Mouse (Mus musculus): Measurements from ENCODE around the gene Tgif1.

DNA sequence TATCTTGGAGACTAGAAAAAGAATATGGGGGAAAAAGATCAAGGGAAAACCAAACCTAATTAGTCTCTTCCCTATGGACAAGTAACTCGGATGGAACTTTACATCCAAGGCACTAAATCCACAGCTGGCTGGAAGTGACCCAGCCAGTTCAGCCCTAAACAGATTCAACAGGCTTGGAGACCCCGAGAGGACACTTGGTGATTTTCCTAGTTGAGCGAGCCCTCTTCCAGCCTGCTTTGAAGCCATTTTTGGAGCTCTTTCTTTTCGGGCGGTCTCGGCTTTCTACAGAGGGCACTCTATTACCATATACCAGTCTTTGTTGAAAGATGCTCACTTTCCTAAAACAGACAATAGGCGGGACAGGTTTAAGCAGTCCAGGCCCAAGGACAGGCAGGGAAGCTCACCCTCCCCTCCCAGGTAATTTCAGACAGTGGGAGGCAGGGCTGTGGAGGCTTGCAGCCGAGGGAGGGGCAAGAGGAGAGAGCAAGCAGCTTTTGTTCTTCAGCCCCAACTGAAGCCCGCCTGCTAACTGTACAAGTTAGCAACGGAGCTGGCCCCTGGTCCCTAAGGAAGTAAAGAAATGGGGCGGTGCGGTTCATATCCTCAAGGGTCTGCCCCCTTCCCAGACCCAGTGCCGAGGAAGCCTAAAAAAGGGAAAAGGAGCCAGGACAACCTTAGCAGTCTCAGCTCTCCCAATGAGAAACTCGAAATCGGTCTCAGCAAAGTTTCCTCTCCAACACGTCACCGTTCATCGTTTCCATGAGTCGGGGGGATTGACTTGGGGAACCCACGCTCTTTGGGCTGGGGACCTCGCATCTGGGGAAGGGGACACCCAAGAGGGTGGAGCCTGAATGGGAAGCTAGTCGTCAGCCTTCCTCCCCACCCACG, 4.6 kb downstream of the Tgif1 start:
- TF ChIP-seq CTCF (IDR thresholded peaks at IDR 0.05; ENCODE audit: low read depth) (no peak), EP300 (IDR thresholded peaks at IDR 0.05; ENCODE audit: low read depth) (no peak)

Data from heart, postnatal 0 days (tissue).